Mouse (Mus musculus): ENCODE measurements around the gene Gpx7. TPM values are rescaled to one million over a fixed set of nuclear protein-coding genes. Genes with fewer than 3 reads are reported as not detected.

Gene Gpx7
- total RNA-seq, 2 experiments from 2014 or later = 0.50 to 0.79 TPM

DNA sequence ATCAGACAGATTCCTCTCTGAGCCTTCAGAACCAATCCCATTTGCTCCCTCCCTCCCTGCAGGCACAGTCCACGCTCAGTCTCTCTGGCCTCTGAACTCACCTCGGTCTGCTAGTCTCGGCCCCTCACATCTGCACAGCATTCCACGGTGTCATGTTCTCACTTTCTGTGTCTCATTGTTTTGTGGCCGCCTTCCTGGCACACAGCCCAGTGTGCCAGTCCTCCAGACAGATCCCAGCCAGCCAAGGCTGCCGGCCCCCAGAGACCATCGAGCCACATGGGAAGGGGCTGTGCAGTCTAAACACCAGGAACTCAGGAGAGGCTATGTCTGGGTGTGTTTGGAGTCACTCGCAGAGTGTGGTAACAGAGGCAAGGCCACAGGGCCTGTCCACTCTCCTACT is 55.9 kb downstream of the Gpx7 start:
- 0 out of 2 replicates have a peak, but pooled peaks have one; percentile 6 for ATAC-seq (replicated peaks; ENCODE audit: poor library complexity)

Other genes starting within 250 kb of the Gpx7 start
- gene Echdc2, start 241.5 kb downstream of the Gpx7 start, total RNA-seq (2015) = 0.37 and 0.86 TPM in 2 replicates
- not detected in 2 replicates for gene Echdc2, start 241.5 kb downstream of the Gpx7 start, total RNA-seq (2017)
- gene Zyg11a, start 188.9 kb downstream of the Gpx7 start, total RNA-seq (2015) = not detected in 2 replicates
- not detected in 2 replicates for gene Zyg11a, start 188.9 kb downstream of the Gpx7 start, total RNA-seq (2017)
- 14.7 and 18.4 TPM in 2 replicates for gene Zyg11b, start 105.9 kb downstream of the Gpx7 start, total RNA-seq (2015)
- 19.2 and 21.5 TPM in 2 replicates for gene Zyg11b, start 105.9 kb downstream of the Gpx7 start, total RNA-seq (2017)
- gene Coa7, start 78.8 kb downstream of the Gpx7 start, total RNA-seq (2015) = 14.5 and 19.2 TPM in 2 replicates
- 6.4 and 11.8 TPM in 2 replicates for gene Coa7, start 78.8 kb downstream of the Gpx7 start, total RNA-seq (2017)
- not detected in 2 replicates for gene Shisal2a, start 23.6 kb downstream of the Gpx7 start, total RNA-seq (2015)
- not detected in 2 replicates for gene Shisal2a, start 23.6 kb downstream of the Gpx7 start, total RNA-seq (2017)
- 69.5 and 88.5 TPM in 2 replicates for gene Tut4, start 52.5 kb upstream of the Gpx7 start, total RNA-seq (2015)
- gene Tut4, start 52.5 kb upstream of the Gpx7 start, total RNA-seq (2017) = 29.4 and 45.8 TPM in 2 replicates
- 69.1 and 69.9 TPM in 2 replicates for gene Prpf38a, start 172.4 kb upstream of the Gpx7 start, total RNA-seq (2015)
- gene Prpf38a, start 172.4 kb upstream of the Gpx7 start, total RNA-seq (2017) = 133 and 134 TPM in 2 replicates
- gene Orc1, start 172.5 kb upstream of the Gpx7 start, total RNA-seq (2015) = 13.6 and 16.4 TPM in 2 replicates
- gene Orc1, start 172.5 kb upstream of the Gpx7 start, total RNA-seq (2017) = 10.5 and 12.2 TPM in 2 replicates
- 16.8 and 18.6 TPM in 2 replicates for gene Cc2d1b, start 213.0 kb upstream of the Gpx7 start, total RNA-seq (2015)
- gene Cc2d1b, start 213.0 kb upstream of the Gpx7 start, total RNA-seq (2017) = 28.3 and 44.0 TPM in 2 replicates

All from megakaryocyte progenitor cell, adult 5-6 weeks (primary cell).